Mouse (Mus musculus): Measurements from ENCODE around the gene Chrm3. TPM values are rescaled to one million over a fixed set of nuclear protein-coding genes. Genes with fewer than 3 reads are reported as not detected.

Chrm3 gene
- polyA plus RNA-seq, 1 experiment from 2014 or later = 4.2 TPM

DNA sequence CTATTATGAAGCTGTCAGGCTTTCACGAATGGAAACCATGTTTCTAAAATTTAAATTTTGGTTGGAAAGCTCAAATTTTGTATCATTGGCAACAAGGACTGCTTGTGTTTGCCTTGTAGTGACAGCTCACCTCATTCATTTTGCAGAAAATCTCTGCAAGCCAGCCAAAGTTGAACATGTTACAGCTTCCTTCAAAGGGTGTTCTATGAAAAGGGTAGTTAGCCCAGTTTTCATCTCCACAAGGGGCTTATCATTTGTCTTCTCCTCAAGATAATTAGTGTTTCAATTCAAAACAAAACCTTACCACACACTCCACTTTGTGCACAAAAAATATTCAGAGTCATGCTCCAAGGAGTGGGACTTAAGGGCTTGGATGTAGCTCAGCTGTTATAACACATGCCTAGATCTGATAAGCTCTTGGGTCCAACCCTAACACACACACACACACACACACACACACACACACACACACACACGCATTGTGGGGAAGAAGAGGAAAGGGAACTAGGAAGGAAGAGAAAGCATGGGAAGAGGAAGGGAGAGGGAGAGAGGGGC is 302.9 kb downstream of the Chrm3 start:
- Histone ChIP-seq H3K4me3 (no peak overlapping the region), H3K27ac (no peak overlapping the region), H3K9ac (no peak overlapping the region), H3K9me3 (no peaks in the 10 kb centered on the region; the same call in 1 of the 2 replicates), H3K36me3 (replicated peaks) (no peaks in the 10 kb centered on the region), H3K4me1 (no peaks in the 10 kb centered on the region), H3K4me2 (no peak overlapping the region), H3K27me3 (replicated peaks) (no peaks in the 10 kb centered on the region)
- ATAC-seq (replicated peaks) = no peak
- WGBS = 73% methylated on average over 2 of the region's 2 CpGs

DNA sequence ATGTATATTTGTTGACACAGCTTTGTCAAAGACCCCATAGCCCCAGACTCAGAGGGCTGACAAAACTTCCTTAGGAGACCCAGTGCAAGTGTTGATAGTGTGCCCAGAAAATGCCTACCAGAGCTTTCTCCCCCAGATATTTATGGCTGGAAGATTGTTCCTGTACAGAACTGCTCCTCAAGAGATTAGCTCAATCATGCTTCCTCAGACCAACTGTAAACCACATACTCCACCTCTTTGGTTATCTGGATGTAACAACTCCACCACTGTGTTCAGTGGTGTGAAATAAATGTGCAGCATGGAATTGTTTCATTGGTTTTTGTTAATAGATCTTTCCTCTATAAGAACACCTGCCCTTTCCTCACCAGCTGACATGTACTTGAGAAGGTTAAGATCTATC is 306.6 kb downstream of the Chrm3 start:
- no peak for ATAC-seq (replicated peaks)
- Histone ChIP-seq H3K36me3 (replicated peaks) (no peaks in the 10 kb centered on the region), H3K9ac (no peak overlapping the region)

DNA sequence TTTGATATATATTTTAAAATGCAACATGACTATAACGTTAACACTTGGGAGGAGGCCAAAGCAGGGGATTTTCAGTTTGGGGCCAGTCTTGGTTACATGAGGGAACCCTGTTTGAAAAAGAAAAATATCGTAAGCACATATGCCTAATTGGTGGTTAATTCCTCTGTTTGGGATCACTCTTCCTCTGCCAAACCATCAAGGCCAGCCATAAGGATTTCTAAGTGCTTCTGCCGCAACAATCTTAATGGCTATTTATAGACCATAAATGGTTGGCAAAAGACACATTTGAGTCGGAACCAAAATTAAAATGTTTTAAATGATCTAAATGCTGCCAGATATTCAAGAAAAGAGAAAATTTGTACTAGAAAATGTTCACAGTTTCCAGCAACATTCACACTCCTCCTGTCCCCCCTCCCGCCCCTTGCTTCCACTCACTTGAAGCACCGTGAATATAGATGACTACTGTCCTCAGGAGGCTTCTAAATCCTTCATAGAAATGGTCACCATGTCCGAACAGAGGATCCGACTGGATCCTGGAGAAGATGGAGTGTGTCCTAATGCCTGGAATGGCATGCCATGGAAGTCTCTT is 307.3 kb downstream of the Chrm3 start:
- Histone ChIP-seq H3K4me1 (no peaks in the 10 kb centered on the region), H3K4me3 (no peak overlapping the region), H3K36me3 (replicated peaks) (no peaks in the 10 kb centered on the region), H3K9me3 (no peaks in the 10 kb centered on the region; the same call in 1 of the 2 replicates), H3K4me2 (no peak overlapping the region), H3K27ac (no peak overlapping the region), H3K27me3 (replicated peaks) (no peaks in the 10 kb centered on the region), H3K9ac (no peak overlapping the region)
- ATAC-seq (replicated peaks) = no peak
- WGBS = 88% methylated on average over 8 of the region's 8 CpGs

More for the DNA sequence above, 306.6 kb downstream of the Chrm3 start:
- no peaks in the 10 kb centered on the region; the same call in 1 of the 2 replicates for H3K9me3 ChIP-seq
- no peak overlapping the region for H3K4me3 ChIP-seq
- H3K4me1 ChIP-seq = no peaks in the 10 kb centered on the region
- H3K4me2 ChIP-seq = no peak overlapping the region
- H3K27me3 ChIP-seq (replicated peaks) = no peaks in the 10 kb centered on the region
- H3K27ac ChIP-seq = no peak overlapping the region

DNA sequence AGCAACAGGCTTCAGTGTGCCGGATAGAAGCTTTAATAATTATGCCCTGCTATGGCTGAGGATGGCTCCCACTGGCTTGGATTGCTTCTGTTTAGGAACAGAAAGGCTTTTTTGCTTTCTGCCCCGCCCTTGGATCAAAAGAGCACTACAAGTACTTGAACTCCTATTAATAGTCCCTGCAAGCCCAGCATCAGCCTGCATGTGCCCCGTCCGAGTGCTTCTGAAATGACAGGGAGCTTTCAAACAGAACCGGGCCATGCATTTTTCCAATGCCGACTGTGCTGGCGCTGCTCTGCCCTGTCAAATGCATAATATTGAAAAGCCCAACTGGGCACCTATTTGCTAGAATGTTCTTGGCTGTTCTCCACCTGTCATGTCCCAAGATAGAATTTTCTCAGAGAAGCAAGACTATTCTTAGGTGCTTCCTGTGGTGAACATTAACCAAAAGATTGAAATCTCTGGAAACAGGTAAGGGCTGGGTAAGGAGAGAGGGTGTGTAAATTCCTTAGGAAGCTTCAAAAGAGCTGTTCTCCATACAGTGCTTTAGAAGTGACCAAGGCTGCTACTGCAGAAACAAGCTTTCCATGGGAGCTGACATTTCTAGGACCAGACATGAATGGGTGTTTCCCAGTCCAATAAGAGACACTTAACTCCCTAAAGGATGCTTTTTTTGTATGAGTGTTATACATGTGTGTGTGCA is 314.8 kb downstream of the Chrm3 start:
- H3K27ac ChIP-seq = no peak overlapping the region
- ATAC-seq (replicated peaks) = no peak
- 77% methylated on average over 7 of the region's 7 CpGs for WGBS
- H3K4me3 ChIP-seq = no peak overlapping the region
- H3K4me2 ChIP-seq = no peak overlapping the region
- no peaks in the 10 kb centered on the region for H3K27me3 ChIP-seq (replicated peaks)
- no peaks in the 10 kb centered on the region for H3K36me3 ChIP-seq (replicated peaks)
- H3K9ac ChIP-seq = no peak overlapping the region
- no peaks in the 10 kb centered on the region for H3K9me3 ChIP-seq
- H3K4me1 ChIP-seq = no peaks in the 10 kb centered on the region

DNA sequence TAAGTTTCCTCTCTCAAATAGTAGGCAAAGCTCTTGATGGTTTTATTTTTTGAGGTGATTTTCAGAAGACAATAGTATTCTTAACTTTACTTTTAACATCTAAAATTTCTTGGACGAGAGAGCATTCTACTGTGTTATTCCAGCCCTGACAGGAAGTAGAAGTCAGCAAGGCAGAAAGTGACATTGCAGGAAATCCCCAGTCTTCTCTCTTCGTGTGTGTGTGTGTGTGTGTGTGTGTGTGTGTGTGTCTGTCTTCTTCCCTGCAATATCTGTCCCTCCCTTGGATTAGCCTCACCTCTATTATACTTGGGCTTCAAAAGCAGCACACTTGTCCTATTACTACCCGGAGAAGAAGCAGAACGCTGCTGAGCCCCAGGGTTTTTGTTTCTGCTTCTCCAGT is 316.6 kb downstream of the Chrm3 start:
- no peaks in the 10 kb centered on the region for H3K4me1 ChIP-seq
- ATAC-seq (replicated peaks) = no peak

DNA sequence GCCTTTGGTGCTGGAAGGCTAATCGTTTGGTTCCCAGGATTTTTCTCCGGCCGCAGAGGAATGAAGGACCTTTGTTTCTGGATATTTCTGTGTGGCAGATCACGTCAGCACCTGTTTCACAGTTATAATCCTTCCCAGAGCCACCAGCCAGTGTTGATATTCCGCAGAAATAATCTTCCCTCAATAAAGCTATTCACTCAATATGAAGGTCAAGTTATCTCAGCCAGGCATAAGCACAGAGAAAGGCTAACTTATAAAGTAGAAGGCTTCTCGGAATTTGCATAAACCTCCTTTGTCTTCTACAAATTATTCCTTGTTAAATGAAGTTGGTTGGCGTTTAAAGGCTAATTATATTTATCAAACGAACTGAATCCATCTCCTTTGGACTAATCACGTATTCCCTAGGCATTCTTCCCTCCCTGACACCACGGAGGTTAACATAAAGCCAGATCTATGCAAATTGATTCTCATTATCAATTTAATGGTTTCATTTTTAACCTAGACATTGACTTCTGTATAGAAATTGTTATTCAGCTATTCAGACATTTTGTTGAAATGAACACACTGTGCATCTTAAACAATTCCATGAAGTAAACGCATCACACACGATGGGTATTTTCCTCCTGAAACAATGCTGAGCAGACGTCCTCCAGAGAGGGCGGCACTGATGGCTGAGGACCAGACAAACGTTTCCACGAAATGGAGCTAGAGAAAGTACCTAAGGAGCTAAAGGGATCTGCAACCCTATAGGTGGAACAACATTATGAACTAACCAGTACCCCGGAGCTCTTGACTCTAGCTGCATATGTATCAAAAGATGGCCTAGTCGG is 326.9 kb downstream of the Chrm3 start:
- peak overlapping the region; percentile 42 for H3K27ac ChIP-seq
- 51% methylated on average over 18 of the region's 18 CpGs for WGBS

More for the DNA sequence above, 316.6 kb downstream of the Chrm3 start:
- H3K36me3 ChIP-seq (replicated peaks) = no peaks in the 10 kb centered on the region
- WGBS = 66% methylated on average over 4 of the region's 4 CpGs
- H3K9ac ChIP-seq = no peak overlapping the region
- no peaks in the 10 kb centered on the region for H3K9me3 ChIP-seq
- H3K27me3 ChIP-seq (replicated peaks) = no peaks in the 10 kb centered on the region
- no peak overlapping the region for H3K4me3 ChIP-seq
- no peak overlapping the region for H3K4me2 ChIP-seq
- no peak overlapping the region for H3K27ac ChIP-seq

DNA sequence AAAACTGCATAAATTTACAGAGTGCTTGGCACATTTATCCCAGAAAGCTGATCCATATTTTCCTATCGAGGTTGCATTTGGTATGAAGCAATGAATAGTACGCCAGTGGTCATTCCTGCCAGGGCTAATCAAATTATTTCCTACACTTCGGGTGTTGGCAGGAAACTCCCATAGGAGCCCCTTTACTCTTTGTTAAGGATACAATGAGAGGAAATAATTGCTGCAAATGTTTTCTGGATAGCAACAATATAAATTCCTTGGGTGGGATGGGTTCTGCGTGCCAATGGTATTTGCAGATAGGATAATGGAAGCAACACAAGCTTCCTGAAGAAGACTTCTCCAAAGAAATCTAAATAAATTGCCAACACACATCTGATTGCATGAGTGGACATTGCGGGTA is 329.1 kb downstream of the Chrm3 start:
- WGBS = 72% methylated on average over 5 of the region's 5 CpGs
- H3K27ac ChIP-seq = no peak overlapping the region
- no peak overlapping the region for H3K4me3 ChIP-seq
- H3K9ac ChIP-seq = no peak overlapping the region
- H3K36me3 ChIP-seq (replicated peaks) = no peaks in the 10 kb centered on the region
- ATAC-seq (replicated peaks) = no peak
- H3K27me3 ChIP-seq (replicated peaks) = no peaks in the 10 kb centered on the region
- H3K4me2 ChIP-seq = no peak overlapping the region
- H3K9me3 ChIP-seq = no peaks in the 10 kb centered on the region
- H3K4me1 ChIP-seq = peaks cover 7% of the 10 kb centered on the region

More for the DNA sequence above, 326.9 kb downstream of the Chrm3 start:
- H3K9me3 ChIP-seq = no peaks in the 10 kb centered on the region
- no peaks in the 10 kb centered on the region for H3K27me3 ChIP-seq (replicated peaks)
- peaks cover 7% of the 10 kb centered on the region for H3K4me1 ChIP-seq
- H3K4me3 ChIP-seq = no peak overlapping the region
- no peak overlapping the region for H3K9ac ChIP-seq
- no peak overlapping the region for H3K4me2 ChIP-seq
- peak; percentile 81 for ATAC-seq (replicated peaks)
- no peaks in the 10 kb centered on the region for H3K36me3 ChIP-seq (replicated peaks)

DNA sequence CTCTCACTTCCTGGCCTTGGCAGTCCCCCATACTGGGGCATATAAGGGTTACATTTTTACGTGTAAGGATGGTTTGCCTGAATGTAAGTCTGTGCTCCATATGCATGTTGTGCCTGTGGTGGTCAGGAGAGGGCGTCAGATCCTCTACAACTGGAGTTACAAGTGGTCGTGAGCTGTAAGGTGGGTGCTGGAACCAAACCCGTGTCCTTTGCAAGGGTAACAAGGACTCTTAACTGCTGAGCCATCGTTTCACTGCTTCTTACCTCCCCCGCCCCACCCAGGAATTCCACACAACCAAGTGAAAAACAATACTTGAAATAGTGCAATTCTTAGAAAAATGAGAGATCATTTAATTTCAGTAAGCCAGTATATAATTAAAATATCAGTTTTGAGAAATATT is 330.7 kb downstream of the Chrm3 start:
- no peaks in the 10 kb centered on the region for H3K9me3 ChIP-seq
- no peak overlapping the region for H3K9ac ChIP-seq
- H3K4me1 ChIP-seq = peaks cover 7% of the 10 kb centered on the region
- H3K4me2 ChIP-seq = no peak overlapping the region
- ATAC-seq (replicated peaks) = no peak
- WGBS = 90% methylated on average over 6 of the region's 6 CpGs
- H3K27ac ChIP-seq = no peak overlapping the region
- no peaks in the 10 kb centered on the region for H3K36me3 ChIP-seq (replicated peaks)
- no peak overlapping the region for H3K4me3 ChIP-seq
- no peaks in the 10 kb centered on the region for H3K27me3 ChIP-seq (replicated peaks)

DNA sequence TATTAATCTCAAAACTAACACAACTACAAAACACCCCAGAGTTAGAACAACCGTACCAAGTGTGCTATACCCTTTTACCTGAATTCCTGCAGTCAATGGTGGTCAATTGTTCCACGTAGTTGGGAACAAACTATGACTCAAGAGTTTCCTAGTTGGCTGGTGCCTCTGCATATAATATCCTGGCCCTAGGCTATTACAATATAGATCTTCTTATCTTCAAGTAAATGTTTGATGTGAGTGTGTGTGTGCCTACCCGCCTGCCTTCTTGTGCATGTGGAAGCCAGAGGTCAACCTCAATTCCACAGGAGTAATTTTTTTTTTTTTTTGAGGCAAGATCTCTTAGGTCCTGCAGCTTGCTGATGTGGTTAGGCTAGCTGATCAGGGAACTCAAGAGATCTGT is 335.5 kb downstream of the Chrm3 start:
- 90% methylated on average over 3 of the region's 3 CpGs for WGBS
- ATAC-seq (replicated peaks) = no peak
- Histone ChIP-seq H3K4me1 (no peaks in the 10 kb centered on the region), H3K9me3 (no peaks in the 10 kb centered on the region), H3K27me3 (replicated peaks) (no peaks in the 10 kb centered on the region), H3K4me2 (no peak overlapping the region), H3K27ac (no peak overlapping the region), H3K36me3 (replicated peaks) (no peaks in the 10 kb centered on the region), H3K4me3 (no peak overlapping the region), H3K9ac (no peak overlapping the region)

DNA sequence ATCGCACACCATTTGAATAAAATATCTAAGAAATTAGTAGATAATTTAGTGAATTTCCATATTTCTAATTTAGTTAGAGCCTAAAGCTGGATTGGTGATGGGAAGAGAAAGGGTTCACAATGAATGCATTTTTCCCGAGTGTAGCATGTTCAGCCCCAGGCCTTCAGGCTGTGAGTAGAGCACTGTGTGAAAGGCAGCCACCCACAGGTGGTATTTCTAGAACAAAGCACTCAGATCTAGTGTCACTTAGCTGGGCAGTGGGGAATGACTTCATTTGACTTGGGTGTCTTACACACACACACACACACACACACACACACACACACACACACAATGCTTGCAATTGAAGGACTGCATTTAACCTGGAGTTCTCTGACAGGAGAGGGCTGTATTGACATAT is 337.5 kb downstream of the Chrm3 start:
- 65% methylated on average over 2 of the region's 2 CpGs for WGBS
- peak; percentile 63 for ATAC-seq (replicated peaks)
- Histone ChIP-seq H3K4me1 (no peaks in the 10 kb centered on the region), H3K9ac (no peak overlapping the region), H3K9me3 (no peaks in the 10 kb centered on the region), H3K4me2 (no peak overlapping the region), H3K36me3 (replicated peaks) (no peaks in the 10 kb centered on the region), H3K27ac (no peak overlapping the region), H3K27me3 (replicated peaks) (no peaks in the 10 kb centered on the region), H3K4me3 (no peak overlapping the region)

DNA sequence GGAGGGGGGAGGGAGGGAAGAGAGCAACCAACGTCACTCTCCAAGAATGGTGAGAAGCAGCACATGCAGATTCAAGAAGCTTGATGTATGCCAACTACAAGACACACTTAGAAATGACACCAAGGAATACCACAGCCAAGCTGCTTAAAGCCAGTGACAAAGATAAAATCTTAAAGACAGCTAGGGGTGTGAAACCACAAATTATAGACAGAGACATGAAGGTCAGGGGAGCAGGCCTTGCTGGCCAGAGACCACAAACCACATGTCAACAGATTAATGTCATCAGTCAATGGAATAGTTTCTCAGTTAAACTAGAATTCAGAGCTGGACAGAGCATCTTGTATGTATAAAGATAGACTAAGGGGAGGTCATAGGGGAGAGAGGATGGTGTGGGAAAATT is 341.4 kb downstream of the Chrm3 start:
- H3K9me3 ChIP-seq = no peaks in the 10 kb centered on the region
- H3K27ac ChIP-seq = no peak overlapping the region
- H3K27me3 ChIP-seq (replicated peaks) = no peaks in the 10 kb centered on the region
- H3K4me1 ChIP-seq = no peaks in the 10 kb centered on the region
- 79% methylated on average over 1 of the region's 1 CpGs for WGBS
- no peaks in the 10 kb centered on the region for H3K36me3 ChIP-seq (replicated peaks)
- no peak for ATAC-seq (replicated peaks)
- no peak overlapping the region for H3K9ac ChIP-seq
- H3K4me3 ChIP-seq = no peak overlapping the region
- H3K4me2 ChIP-seq = no peak overlapping the region

DNA sequence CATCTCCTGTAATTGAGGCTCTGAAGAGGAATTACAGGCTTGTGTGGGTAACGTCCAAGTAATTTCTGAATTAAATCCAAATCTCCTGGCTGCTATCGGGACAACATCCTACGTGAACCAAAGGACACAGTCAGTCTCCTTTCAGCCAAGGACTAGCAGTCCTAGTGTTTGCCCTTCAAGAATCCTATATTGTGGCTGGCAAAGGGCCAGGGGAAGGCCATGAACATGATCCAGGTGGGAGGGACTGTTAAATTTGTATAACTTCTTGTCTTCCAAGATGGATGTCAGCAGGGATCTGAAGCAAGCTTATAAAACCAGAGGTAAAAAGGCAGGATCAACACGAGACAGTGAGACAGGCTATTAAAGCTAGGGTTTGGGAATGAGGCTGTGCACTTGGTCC is 357.7 kb downstream of the Chrm3 start:
- no peaks in the 10 kb centered on the region for H3K4me1 ChIP-seq
- H3K4me3 ChIP-seq = no peak overlapping the region
- no peak overlapping the region for H3K4me2 ChIP-seq
- H3K36me3 ChIP-seq (replicated peaks) = no peaks in the 10 kb centered on the region
- 82% methylated on average over 4 of the region's 4 CpGs for WGBS
- no peak overlapping the region for H3K9ac ChIP-seq
- no peaks in the 10 kb centered on the region for H3K27me3 ChIP-seq (replicated peaks)
- no peaks in the 10 kb centered on the region for H3K9me3 ChIP-seq
- no peak overlapping the region for H3K27ac ChIP-seq
- no peak for ATAC-seq (replicated peaks)

All from midbrain, embryonic 15.5 days (tissue).